Comparison of ENCODE assay signal across 8 mouse cellular contexts in the genomic region with DNA sequence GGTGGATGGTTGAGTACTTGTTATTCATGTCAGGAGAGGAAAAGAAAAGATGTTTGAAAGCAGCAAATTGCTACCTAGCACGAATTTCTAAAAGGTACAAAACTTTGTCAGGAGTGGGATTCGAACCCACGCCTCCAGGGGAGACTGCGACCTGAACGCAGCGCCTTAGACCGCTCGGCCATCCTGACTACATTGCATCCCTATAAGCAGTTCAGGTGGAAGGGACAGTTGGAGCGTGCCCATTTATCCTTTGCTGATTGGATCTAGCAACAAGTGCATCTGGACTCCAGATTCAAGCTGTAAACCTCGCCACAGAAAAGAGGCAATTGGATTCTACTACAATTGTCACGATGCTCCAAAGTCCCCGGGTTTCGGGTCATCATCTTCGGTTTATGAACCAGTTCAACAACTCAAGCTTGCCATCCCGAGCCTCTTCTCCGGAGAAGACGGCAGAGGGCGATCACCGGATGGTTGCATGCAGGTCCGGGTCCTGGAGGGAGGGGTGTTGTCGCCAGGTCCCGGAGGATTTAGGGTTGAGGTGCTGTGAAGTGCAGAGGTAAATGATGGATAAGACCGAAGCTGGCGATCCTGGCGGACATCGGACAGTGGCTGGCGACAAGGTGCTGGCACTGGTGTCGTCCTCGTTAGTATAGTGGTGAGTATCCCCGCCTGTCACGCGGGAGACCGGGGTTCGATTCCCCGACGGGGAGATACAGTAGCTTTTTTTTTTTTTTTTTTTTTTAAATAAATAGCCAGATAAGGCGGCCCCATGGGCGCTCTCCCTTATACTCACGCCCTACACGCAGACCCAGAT. TPM values are rescaled to one million over a fixed set of nuclear protein-coding genes. Genes with fewer than 3 reads are reported as not detected.
DNase-seq lines count a peak whose midpoint lies in the region; ATAC-seq and TF ChIP-seq lines count a peak whose summit lies in the region.

No protein-coding gene starts in this region.

- H3K9ac ChIP-seq in lung, postnatal 0 days (replicated peaks; ENCODE audit: low read depth): no peak overlapping the region

- no peak for TF ChIP-seq EP300 in lung, postnatal 0 days (IDR thresholded peaks at IDR 0.05)

- peak overlapping the region; percentile 71 for H3K4me3 ChIP-seq in hindbrain, embryonic 10.5 days
- H3K4me3 ChIP-seq in lung, postnatal 0 days (ENCODE audit: low read depth, low read length): peak overlapping the region; percentile 60

- peak; percentile 53 for TF ChIP-seq CTCF in lung, postnatal 0 days (IDR thresholded peaks at IDR 0.05)

- ATAC-seq in frontal cortex, adult (ENCODE audit: low TSS enrichment): peak; percentile 79
- peak; percentile 86 for ATAC-seq in lung, postnatal 0 days

- H3K4me2 ChIP-seq in lung, postnatal 0 days (replicated peaks; ENCODE audit: low read depth, low read length): peak overlapping the region; percentile 58

- no peaks in the 10 kb centered on the region for H3K36me3 ChIP-seq in hindbrain, embryonic 10.5 days
- no peaks in the 10 kb centered on the region for H3K36me3 ChIP-seq in lung, postnatal 0 days (ENCODE audit: insufficient read depth, low read length)

- H3K4me1 ChIP-seq in hindbrain, embryonic 10.5 days (replicated peaks): peaks cover 10% of the 10 kb centered on the region
- no peaks in the 10 kb centered on the region for H3K4me1 ChIP-seq in lung, postnatal 0 days (ENCODE audit: insufficient read depth, low read depth, low read length)

- peak overlapping the region; percentile 86 for H3K27ac ChIP-seq in hindbrain, embryonic 10.5 days
- no peak overlapping the region for H3K27ac ChIP-seq in lung, postnatal 0 days (ENCODE audit: low read length)

- WGBS in hindbrain, embryonic 10.5 days: under 1% methylated on average over 40 of the region's 40 CpGs
- WGBS in lung, postnatal 0 days: under 1% methylated on average over 40 of the region's 40 CpGs

- no peaks in the 10 kb centered on the region for H3K9me3 ChIP-seq in hindbrain, embryonic 10.5 days
- no peaks in the 10 kb centered on the region for H3K9me3 ChIP-seq in lung, postnatal 0 days (ENCODE audit: low read length)

- H3K27me3 ChIP-seq in hindbrain, embryonic 10.5 days (ENCODE audit: insufficient read depth, poor library complexity, severe bottlenecking): 0 out of 2 replicates have a peak, but pooled peaks cover 4% of the 10 kb centered on the region
- no peaks in the 10 kb centered on the region for H3K27me3 ChIP-seq in lung, postnatal 0 days (replicated peaks; ENCODE audit: insufficient read depth, low read length)

- DNase-seq in MEL-GATA-1-ER (ENCODE audit: extremely low read depth, low read depth): peak; percentile 60
- peak; percentile 92 for DNase-seq in cerebellum, adult 9-10 months
- DNase-seq in hindbrain, embryonic 10.5 days (ENCODE audit: low spot score): peak; percentile 89
- peak; percentile 89 for DNase-seq in layer of hippocampus, adult 9-11 months
- DNase-seq in lung, postnatal 0 days (ENCODE audit: low spot score): peak; percentile 77
- peak; percentile 89 for DNase-seq in ovary, postnatal 10 days (ENCODE audit: low spot score)
- peak; percentile 79 for DNase-seq in thymus, postnatal 0 days (ENCODE audit: low spot score)

RNA-seq across cellular contexts. Expression of a gene that starts 11.8 kb away (rescaled TPM):
- polyA plus RNA-seq in hindbrain, embryonic 10.5 days (2016; fragmentation: Nextera tagmentation; extraction: Ambion mirVana): 5.4 and 13.0 TPM in 2 replicates
- 32.2 and 33.2 TPM in 2 replicates for polyA plus RNA-seq in lung, postnatal 0 days (2015; fragmentation: Nextera tagmentation; extraction: Ambion mirVana)
- 2.3 and 2.7 TPM in 2 replicates for polyA plus RNA-seq in thymus, postnatal 0 days (2015; fragmentation: Nextera tagmentation; extraction: Ambion mirVana)

RNA-seq across cellular contexts. Expression of a gene that starts 37.2 kb away (rescaled TPM):
- 4.7 and 7.6 TPM in 2 replicates for polyA plus RNA-seq in hindbrain, embryonic 10.5 days (2016; fragmentation: Nextera tagmentation; extraction: Ambion mirVana)
- polyA plus RNA-seq in lung, postnatal 0 days (2015; fragmentation: Nextera tagmentation; extraction: Ambion mirVana): 29.3 and 37.4 TPM in 2 replicates
- polyA plus RNA-seq in thymus, postnatal 0 days (2015; fragmentation: Nextera tagmentation; extraction: Ambion mirVana): 18.0 and 21.4 TPM in 2 replicates

RNA-seq across cellular contexts. Expression of a gene that starts 48.5 kb away (rescaled TPM):
- polyA plus RNA-seq in hindbrain, embryonic 10.5 days (2016; fragmentation: Nextera tagmentation; extraction: Ambion mirVana): 295 and 301 TPM in 2 replicates
- polyA plus RNA-seq in lung, postnatal 0 days (2015; fragmentation: Nextera tagmentation; extraction: Ambion mirVana): 145 and 157 TPM in 2 replicates
- polyA plus RNA-seq in thymus, postnatal 0 days (2015; fragmentation: Nextera tagmentation; extraction: Ambion mirVana): 158 and 201 TPM in 2 replicates

RNA-seq across cellular contexts. Expression of a gene that starts 48.6 kb away (rescaled TPM):
- polyA plus RNA-seq in hindbrain, embryonic 10.5 days (2016; fragmentation: Nextera tagmentation; extraction: Ambion mirVana): 1.3 and 1.6 TPM in 2 replicates
- 0.62 and 0.73 TPM in 2 replicates for polyA plus RNA-seq in lung, postnatal 0 days (2015; fragmentation: Nextera tagmentation; extraction: Ambion mirVana)
- 0.18 and 0.37 TPM in 2 replicates for polyA plus RNA-seq in thymus, postnatal 0 days (2015; fragmentation: Nextera tagmentation; extraction: Ambion mirVana)
